Mouse (Mus musculus) gastrocnemius, postnatal 10 days (tissue): ENCODE results near the gene Adam15. TPM values are rescaled to one million over a fixed set of nuclear protein-coding genes. Genes with fewer than 3 reads are reported as not detected.
A peak's percentile ranks its signal among the peaks of the same experiment; 100 is the strongest.

Experiments used
- DNase-seq: peaks from one replicate; pipeline ENCODE4 v3.0.0; 2021; ENCODE audit warnings: mixed read lengths
- total RNA-seq, 2 experiments: library from RNA; stranded (reverse); gene quantifications; 2 replicates each; pipeline ENCODE4 v1.2.3; 2021

Adam15 gene
- total RNA-seq, 2 experiments from 2014 or later, result 32.6 to 48.1 TPM

DNA sequence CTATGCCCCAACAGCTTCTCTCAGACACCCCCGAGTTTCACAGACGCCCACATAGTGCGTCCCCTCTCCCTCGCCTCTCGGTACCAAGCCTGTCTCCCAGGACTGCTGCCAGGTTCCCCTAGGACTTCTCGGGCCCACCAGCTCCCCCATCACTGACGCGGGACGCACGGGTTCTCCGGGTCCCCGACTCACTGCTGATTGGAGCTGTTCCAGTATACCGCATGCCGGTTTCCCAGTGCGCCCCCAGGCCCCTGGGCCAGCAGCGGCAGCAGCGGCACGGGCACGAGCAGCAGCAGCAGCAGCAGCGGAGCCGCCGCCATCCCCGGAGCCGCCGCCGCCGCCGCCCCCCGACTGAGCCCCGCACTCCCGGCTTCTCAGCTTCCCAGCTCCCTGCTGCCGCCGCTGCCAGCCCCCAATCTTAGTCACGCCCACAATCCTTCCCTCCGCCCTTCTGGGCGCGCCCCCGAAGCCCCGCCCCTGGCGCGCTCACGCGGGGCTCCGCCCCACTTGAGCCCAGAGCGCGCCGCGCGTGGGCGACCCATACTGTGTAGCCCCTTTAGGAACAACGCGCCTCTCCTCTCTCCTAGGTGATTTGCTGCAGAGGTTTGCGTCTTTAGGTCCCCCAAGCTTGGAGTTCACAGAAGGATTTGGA is 27.2 kb downstream of the Adam15 start, which contains the start of gene Efna3:
Gene Efna3, minus strand, starts transcription at position 452 of the 652 bp plus-strand sequence.
- peak; percentile 59 for DNase-seq

DNA sequence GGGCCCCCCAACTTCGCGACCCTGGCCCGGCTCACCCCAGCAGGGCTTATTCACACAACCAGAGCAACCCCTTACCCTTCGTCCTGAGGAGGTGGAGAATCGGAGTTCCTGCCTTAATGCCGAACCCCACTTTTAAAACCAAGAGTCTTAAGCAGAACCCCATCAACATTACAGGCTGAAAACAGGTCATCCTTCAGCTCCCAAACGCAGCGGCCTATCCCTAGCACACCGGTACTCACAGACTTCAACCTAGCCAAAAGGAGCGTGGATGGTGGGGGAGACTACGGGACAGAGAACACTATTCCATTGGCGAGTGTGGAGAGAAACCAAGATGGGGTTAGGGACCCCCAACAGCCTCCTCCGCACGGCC is 27.7 kb downstream of the Adam15 start:
- no peak for DNase-seq

DNA sequence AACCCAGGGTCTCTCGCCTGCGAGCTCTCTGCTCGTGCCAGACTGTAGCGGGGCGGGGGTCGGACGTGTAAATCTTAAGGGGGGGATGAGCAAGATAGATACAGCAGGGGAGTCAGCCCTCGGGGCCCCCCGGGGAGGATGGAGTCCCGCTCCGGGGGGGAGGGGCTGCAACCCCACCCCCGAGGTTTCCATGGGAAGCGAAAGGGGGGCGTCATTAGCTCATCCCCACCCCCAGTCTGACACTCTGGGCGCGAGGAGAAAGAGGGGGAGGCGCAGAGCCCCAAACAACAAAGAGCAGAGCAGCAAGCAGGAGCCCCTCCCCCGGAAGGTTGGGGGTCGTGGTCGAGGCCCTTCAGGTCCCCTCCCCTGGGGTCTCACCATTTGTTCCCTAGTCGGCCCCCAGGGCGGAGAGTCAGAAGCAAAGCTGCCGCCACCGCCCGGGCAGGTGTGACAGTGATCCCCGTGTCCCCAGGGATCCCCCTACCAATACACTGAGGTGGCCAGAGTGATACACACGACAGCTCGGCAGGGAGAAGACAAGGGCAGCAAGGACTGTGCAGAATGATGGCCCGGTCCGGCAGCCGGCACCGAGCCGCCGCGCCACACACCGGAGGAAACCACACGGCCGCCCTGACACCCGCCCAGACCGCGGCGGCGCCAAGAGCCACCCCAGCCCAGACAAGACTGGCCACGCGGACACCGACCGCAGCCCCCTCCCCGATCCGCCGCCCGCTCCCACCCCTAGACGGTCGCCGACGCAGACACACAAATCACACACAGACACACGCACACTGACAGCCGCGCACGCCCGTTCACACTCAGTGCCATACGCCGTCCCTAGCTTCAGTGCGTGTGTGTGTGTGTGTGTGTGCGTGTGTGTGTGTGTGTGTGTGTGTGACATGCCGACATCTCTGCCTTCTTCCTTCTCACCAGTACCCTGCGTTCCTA is 28.3 kb downstream of the Adam15 start:
- DNase-seq, result no peak

DNA sequence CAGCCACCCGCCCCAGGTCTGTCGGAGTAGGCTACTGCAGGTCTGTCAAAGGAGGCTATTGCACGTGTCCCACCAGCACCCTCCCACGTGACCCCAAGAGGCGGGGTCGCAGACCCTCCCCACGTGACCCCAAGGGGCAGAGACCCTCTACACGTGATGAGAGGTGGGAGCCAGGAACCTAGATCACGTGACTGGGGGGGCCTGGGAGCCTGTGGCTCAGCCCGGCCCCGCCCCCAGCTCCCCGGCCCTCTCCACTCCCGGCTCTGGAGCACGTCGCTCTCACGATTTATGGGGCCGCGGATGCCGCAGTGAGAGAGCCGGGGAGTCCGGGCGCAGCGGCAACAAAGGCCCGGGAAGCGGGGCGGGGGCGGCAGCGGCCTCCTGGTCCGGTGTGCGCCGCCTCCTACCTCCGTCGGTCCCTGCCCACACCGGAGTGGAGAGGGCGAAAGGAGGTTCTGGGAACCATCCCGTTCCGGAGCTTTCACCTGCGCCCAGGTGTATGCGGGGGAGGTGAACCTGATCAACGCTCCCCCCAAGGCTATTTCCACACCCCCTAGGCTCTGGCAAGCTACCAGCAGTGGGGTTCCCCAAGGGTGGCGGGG is 29.1 kb downstream of the Adam15 start:
- no peak for DNase-seq

DNA sequence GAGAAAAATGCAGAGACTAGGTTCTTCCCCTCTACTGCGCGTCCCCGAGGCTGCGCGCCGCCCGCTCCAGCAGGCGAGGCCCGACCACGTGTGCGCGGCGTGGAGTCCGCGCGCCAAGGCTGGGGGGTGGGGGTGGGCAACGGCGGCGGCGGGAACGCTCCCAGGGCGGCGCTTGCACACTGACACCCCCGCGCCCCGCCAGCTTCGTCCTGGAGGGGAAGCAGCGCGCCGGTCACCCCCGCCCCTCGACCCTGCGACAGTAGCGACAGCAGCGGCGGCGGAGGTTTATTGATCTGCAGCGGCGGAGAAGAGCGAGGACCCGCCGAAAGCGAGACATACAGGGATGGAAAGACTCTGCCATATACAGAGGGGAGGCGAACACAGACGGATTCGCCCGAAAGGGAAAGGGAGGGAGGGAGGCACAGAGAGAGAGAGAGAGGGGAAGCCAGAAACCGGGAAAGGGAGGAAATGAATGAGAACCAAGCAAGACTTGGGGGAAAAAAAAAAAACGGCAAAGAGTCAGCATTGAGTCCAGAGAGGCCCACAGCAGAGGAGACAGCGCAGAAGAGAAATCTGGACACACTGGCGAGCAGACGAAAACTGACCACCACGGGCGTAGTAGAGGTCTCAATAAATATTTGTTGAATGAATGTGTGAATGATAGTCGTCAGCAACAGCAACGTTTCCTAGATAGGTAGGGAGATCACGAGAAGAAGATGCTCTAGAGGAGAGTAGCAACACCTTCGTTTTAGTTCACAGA is 30.0 kb downstream of the Adam15 start:
- no peak for DNase-seq

DNA sequence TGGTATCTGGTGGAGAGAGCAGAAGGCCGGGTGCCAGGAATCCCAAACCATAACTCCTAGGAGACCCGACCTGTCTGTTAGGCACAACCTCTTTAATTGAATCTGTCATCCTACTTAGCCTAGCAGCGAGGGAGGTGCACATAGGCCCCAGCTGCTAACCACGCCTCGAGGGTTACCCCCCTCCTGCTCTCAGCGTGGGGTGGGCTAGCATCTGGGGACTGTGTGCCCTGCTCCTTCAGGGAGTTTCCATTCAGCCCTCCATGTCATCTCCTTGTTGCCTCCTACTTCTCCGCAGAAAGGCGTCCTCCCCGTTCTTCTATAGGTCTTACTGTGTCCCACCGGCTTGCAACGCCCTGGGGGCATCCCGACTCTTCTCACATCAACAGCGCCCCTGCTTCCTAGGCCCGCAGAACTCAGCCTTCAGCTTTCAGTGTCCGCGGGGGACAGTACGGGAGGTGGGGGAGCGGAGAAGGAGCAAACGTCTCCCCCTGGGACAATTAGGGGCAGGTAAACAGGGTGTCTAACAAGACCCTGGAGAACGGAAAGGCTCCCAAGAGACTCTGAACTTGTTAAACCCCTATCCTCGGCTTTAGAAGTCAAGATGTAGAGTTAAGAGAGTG is 30.7 kb downstream of the Adam15 start:
- DNase-seq, result no peak

DNA sequence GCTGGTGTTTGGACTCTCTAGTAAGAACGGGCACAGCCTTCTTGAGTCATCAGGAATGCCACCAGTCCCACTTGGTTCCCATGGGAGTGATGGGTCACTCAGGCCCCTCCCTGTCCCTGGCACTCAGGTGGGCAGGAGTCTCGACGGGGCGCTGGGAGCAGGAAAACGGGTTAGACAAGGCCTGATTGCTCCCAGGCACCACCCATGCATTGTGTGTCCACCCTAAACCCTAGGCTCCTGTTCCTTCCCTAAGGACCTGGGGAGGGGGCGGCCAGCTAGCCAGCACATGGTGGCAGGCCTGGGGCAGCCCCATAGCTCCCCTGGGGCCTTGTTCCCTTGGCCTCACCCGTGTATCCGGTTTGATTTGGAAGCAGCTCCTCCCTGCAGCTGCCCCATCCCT is 31.5 kb downstream of the Adam15 start:
- DNase-seq, result no peak

DNA sequence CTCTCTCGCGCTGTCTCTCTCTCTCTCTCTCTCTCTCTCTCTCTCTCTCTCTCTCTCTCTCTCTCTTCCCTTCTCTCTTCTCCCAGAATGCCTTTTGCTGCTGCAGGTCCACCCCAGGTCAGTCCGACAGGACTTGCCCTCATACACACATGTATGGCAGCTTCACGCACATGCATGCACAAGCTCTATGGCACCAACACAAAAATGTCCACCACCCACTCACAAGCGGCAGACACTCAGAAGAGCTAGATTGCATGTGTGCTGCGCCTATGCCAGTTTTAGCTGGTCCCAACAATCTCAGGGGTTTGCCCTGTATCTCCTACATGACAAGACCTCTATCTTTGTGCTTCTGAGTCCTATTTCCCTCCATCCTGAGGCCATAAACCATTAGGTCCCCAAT is 32.5 kb downstream of the Adam15 start:
- DNase-seq, result no peak

DNA sequence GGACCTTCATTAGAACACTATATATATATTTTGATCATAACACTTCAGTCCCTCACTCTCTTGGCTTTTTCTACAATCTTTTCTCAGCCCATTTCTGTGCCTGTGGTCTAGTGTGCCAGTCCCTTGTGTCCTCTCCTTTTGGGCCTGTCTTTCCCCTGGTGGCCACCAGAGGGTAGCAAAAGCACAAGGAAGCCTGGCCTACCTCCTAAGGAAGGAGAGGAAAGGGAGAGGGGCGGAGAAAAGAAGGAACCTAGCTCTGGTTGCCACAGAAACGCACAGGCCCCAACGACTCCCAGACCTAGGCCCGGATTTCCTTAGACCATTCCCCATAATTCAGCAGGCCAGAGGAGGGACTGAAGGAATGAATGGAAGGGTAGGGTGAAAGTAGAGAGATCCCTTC is 33.0 kb downstream of the Adam15 start:
- peak; percentile 72 for DNase-seq

DNA sequence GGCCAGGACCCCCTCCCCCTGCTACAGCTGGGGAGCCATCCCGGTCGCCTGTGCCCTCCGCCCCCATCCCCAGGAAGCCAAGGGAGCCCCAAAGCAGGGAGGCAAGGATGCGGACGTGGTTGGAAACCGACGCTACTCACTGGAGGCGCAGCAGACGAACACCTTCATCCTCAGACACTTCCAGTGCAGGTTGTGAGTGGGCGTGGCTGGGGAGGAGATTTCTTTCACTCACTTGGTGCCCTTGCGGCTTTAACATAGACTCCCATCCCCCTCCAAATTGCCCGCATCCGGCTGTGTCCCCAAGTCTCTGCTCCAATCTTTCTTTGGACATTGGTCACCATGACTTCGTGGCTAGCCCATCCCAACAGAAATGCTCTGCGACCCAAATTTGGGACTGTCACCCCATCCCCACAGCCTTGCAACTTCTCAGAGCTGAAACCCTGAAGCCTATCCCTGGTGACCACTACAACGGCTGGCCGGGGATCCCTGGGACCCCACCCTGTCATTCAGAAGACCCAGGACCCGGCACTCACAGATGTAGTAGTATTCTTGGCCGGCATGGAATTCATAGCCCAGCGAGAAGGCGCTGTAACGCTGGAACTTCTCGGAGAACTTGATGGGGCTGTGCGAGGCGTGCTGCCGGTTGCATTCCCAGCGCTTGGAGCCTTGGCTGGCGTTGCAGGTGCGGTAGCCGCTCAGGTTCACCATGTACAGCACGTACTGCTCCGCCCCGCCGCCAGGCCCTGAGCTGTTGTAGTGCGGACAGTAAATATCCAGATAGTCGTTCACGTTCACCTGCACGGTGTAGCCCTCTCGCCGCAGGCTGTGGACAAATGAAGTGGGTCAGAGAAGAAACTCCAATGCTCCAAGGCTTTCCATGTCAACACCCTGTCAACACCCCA is 33.6 kb downstream of the Adam15 start:
- no peak for DNase-seq

DNA sequence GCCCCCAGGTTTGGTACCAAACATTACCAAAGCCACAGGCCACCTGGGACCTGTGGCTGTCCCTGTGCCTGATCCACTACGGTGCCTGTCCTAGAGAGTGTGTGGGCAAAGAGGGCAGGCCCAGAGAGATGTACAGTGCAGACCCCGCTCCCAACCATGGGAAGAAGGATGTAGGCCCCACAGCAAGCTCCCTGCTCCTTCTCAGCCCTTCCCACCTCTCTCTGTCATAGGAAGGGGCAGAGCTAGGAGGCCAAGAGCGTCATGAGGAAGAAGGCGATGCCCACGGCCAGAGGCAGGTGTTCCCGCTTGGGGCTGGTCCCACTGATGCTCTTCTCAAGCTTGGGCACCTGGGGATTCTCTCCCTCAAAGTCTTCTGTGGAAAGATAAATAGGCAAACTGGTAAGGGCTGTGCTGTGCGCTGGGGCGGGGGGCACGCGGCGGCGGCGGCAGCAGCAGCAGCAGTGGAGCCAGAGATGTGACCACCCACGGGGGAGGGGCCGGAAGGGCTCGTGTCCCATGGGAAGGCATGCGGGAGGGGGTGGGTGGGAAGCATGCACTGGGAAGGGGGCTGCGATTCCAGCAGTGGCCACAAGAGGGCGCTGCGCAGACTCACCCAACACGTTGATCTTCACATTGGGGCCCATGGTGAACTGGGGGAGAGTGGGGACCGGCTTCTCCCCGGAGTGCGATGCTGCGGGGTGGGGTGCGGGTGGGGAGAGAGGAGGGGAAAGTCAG is 34.4 kb downstream of the Adam15 start:
- peak; percentile 90 for DNase-seq

DNA sequence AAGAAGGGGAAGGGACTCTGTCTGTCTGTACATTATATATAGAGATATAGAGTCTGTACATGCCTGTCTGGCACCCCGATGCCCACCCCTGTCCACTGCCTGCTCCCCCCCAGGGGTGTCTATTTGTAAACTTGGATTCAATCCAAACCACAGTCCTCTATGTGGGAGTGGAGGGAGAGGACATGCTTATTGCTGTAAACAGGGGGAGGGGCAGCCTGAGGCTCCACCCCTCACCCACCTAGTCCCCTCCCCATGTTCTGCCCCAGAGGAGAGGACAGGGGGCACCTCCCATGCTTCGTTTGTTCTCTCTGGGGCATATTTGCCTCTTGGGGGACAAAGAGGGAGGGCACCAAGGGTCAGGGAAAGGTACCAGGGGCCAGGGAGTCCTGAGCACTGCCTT is 35.0 kb downstream of the Adam15 start:
- DNase-seq, result no peak

DNA sequence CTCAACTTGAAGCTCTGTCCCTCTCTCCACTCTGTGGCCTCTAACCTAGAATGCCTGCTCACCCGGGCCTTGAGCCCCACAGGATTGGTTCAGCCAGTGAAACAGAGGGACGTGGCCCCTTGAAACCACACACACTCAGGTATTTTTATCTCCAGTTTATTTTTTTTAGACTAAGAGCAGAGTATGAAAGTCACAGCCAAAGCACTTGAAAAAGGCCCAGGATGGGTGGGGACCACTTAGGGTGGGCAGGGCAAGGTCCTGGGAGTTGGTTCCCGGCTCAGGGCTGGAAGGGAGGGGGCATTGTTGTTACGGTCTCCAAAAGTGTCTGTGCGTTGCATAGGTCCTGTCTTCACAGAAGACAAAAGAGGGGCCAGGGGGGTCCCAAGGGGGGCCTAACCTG is 35.5 kb downstream of the Adam15 start:
- no peak for DNase-seq

DNA sequence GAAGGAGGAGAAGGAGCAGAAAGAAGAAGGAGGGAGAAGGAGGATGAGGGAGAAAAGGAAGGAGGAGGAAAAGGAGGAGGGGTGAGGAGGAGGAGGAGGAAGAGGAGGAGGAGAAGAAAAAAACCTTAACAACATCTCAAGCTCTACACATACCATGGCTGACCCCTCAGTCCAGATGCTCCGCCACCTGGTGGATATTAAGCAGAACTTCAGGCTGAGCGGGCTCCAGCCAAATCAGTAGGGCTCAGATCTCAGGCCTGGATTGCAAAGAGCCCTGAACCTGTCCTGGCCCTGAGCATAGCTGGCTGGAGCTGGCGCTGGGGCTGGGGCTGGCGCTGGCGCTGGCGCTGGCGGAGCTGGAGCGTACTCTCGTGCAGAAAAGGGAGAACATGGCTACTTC is 41.7 kb downstream of the Adam15 start:
- DNase-seq, result peak; percentile 64

DNA sequence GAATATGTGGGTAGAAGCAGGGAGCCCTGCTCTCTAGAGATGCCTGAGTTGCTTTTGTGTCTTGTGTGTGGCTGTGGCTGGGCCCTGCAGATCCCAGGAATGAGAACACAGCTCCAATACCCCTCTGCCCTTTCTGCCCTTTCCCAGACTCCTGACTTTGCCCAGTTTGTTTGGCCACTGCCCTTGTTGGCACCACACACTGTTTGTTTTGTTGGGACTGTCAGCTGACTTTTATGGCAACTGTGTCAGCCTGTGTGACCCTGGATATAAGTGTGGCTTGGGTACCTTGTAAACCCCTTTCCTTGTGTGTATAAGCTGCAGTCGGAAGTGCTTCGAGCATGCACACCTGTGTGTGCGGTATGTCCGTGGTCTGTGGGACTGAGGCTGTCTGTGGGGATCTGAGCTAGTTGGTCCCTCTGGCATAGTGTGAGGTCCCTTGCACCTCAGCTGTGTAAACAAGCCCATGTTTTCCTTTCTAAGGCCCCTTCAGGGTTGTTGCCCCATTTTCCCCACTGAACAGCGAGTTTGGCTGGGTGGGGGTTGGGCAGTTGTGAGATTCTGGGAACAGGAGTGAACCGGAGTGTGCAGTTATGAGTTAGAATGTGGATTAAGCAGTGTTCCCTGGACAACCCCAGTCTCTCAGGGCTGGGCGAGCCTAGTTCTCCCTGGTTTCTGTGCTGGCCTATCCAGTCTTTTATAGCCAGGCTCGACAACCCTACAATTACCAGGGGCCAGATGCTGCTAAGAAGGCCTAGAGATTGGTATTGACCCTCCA is 44.1 kb downstream of the Adam15 start:
- no peak for DNase-seq

DNA sequence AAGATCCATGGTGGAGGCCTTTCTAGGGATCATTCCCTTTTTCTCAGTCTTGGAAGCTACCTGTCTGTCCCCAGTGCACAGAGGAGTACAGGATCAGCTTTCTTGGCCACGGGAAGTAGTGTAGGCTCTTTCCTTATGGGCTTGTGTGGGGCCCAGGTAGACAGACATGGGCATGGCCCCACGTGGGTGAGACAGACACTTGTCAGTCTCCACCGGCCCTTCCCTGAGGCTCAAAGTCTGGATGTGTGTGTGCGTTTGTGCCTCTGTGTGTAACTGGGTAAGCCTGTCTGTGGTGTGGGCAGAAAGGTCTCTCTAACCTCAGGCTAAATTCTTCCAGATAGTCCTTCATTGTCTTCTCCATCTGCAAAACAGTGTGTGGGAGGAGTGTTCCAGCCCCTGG is 44.7 kb downstream of the Adam15 start:
- no peak for DNase-seq

DNA sequence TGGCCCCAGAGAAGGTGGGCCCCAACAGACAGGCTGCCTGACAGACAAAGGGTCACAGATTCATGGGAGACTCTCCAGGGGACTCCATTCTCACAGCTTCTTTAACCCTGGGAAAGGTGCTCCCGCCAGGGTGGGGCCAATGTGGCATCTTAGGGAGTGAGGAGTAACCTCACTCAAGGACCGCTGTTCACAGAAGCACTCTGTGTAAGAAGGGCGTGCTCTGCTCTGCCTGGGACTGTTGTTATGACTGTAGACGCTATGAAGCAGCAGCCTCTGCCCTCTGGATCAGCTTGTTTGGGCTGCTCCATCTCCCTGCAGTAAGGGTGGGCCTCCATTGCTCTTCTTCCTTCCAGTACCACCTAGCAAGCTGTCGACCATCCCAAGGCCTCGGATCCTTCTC is 45.4 kb downstream of the Adam15 start:
- no peak for DNase-seq

DNA sequence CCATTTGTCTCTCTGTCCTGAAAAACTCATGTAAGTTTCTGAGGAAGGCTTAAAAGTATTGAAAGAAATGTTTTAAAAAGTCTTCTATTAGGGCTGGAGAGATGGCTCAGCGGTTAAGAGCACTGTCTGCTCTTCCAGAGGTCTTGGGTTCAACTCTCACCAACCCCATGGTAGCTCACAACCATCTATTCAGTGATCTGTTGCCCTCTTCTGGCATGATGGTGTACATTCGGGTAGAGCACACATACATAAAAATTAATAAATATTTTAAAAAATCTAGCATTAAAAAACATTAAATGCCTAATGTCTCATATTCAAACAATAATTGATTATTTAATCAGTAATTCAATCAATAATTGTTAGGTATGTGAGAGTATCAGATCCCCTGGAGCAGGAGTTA is 49.3 kb downstream of the Adam15 start:
- DNase-seq, result no peak

DNA sequence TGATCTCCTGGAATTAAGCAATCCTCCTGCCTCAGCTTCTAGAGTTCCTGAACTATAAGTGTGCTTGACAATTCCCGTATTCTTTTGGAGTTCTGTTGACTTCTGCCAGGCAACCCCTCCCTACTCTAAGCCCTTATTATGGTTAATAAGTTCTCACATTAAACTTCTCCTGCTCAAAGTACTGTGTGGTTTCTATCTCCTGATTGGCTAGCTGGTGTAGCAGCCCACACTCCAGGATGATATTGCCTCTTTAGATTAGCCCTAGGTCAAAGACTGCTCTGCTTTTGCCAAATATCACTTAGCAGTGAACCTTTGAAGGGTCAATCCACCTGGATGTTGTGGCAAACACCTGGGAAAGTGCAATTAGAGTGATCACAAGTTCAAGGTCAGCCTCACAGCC is 49.7 kb downstream of the Adam15 start:
- no peak for DNase-seq
